Mouse (Mus musculus) gastrocnemius, adult 2 months (tissue): Measurements from ENCODE around the gene Farsb. TPM values are rescaled to one million over a fixed set of nuclear protein-coding genes. Genes with fewer than 3 reads are reported as not detected.

Experiments used
- DNase-seq: peaks from one replicate; pipeline ENCODE4 v3.0.0; 2022
- H3K27ac ChIP-seq: fragments of 200-600 bp; 2 replicates; pipeline ENCODE4 v1.8.1; 2022; ENCODE audit warnings: mild to moderate bottlenecking
- H3K4me3 ChIP-seq: fragments of 200-600 bp; 2 replicates; pipeline ENCODE4 v1.8.1; 2022; ENCODE audit warnings: mild to moderate bottlenecking, moderate library complexity
- CTCF ChIP-seq: fragments of 200-600 bp; IDR thresholded peaks from 2 replicates; pipeline ENCODE4 v1.8.1; 2022; ENCODE audit warnings: antibody characterized with exemption, mild to moderate bottlenecking, moderate library complexity
- intact Hi-C: fragments of 180-260 bp; cut with DNase I; formaldehyde crosslinking; loops from one replicate; pipeline ENCODE4 v1.15.1; 2025
- long read RNA-seq, 2 experiments: library from polyadenylated mRNA; stranded (forward); transcript quantifications; one replicate each; pipeline ENCODE4 v2.0.0; 2021
- total RNA-seq, 2 experiments: library from RNA; stranded (reverse); gene quantifications; 2 replicates each; pipeline ENCODE4 v1.2.3; 2021

The Farsb gene
- total RNA-seq = 10 to 100 TPM; 58.4 to 62.8 TPM
- long read RNA-seq, experiment 1, transcript Farsb-201 (17 exons, 1,951 nt) = major isoform, 41 of 76 reads
- long read RNA-seq, experiment 1, partial matches to known transcripts = 1 of 76 reads
- long read RNA-seq, experiment 1, other reads (novel, unspliced or antisense) = 31 of 76 reads
- long read RNA-seq, experiment 2, transcript Farsb-201 (17 exons, 1,951 nt) = major isoform, 47 of 74 reads
- long read RNA-seq, experiment 2, partial matches to known transcripts = 4 of 74 reads
- long read RNA-seq, experiment 2, other reads (novel, unspliced or antisense) = 22 of 74 reads

- no peak for TF ChIP-seq CTCF
- intact Hi-C loops = no loop called here
- Histone ChIP-seq H3K27ac (peak within 1 kb of the TSS; percentile 94), H3K4me3 (peak within 1 kb of the TSS; percentile 99)
- DNase-seq = peak; percentile 96
Observed at GRCm38 (mm10) chr1:78488752-78489492, at the start of gene Farsb. TSS of gene Farsb (minus strand) at chr1:78488897.

- H3K27ac ChIP-seq = no peak overlapping the region; the same call in 1 of the 2 replicates
- no peak overlapping the region for H3K4me3 ChIP-seq
- intact Hi-C loops = loop anchor here (5.0 kb wide), 1 partner anchor 149 kb away; no protein-coding TSS in a partner anchor
- no peak for TF ChIP-seq CTCF
- no peak for DNase-seq
Observed at GRCm38 (mm10) chr1:78538396-78538795, 49.7 kb upstream of the Farsb start.

GRCm38 (mm10) chr1:78537494-78538010 is 48.9 kb upstream of the Farsb start:
- no peak for TF ChIP-seq CTCF
- peak; percentile 79 for DNase-seq
- intact Hi-C loops = loop anchor here (1.0 to 5.0 kb wide), 2 partner anchors 120 to 150 kb away; partner anchors contain the start of gene Acsl3
- Histone ChIP-seq H3K27ac (peak overlapping the region; percentile 77), H3K4me3 (peak overlapping the region; percentile 77)

GRCm38 (mm10) chr1:78536310-78537164 is 47.8 kb upstream of the Farsb start:
- peak; percentile 85 for DNase-seq
- intact Hi-C loops = loop anchor here (1.0 to 5.0 kb wide), 2 partner anchors 121 to 151 kb away; partner anchors contain the start of gene Acsl3
- Histone ChIP-seq H3K27ac (peak overlapping the region; percentile 77), H3K4me3 (peak overlapping the region; percentile 77)
- TF ChIP-seq CTCF = peak; percentile 82

- H3K27ac ChIP-seq = no peak overlapping the region
- intact Hi-C loops = loop anchor here (5.0 kb wide), 1 partner anchor 153 kb away; no protein-coding TSS in a partner anchor
- no peak overlapping the region for H3K4me3 ChIP-seq
- no peak for TF ChIP-seq CTCF
- DNase-seq = no peak
Observed at GRCm38 (mm10) chr1:78534428-78535150, 45.9 kb upstream of the Farsb start.

GRCm38 (mm10) chr1:78532184-78532800 is 43.6 kb upstream of the Farsb start:
- intact Hi-C loops = no loop called here

GRCm38 (mm10) chr1:78530500-78531215 is 42.0 kb upstream of the Farsb start:
- intact Hi-C loops = no loop called here
- peak; percentile 15; the same call in 1 of the 2 replicates for TF ChIP-seq CTCF
- no peak for DNase-seq
- H3K4me3 ChIP-seq = no peak overlapping the region
- H3K27ac ChIP-seq = no peak overlapping the region

More at GRCm38 (mm10) chr1:78532184-78532800, 43.6 kb upstream of the Farsb start:
- Histone ChIP-seq H3K4me3 (peak overlapping the region; percentile 55), H3K27ac (peak overlapping the region; percentile 69)
- peak; percentile 68 for DNase-seq
- TF ChIP-seq CTCF = no peak

GRCm38 (mm10) chr1:78529011-78529410 is 40.3 kb upstream of the Farsb start:
- no peak for DNase-seq
- intact Hi-C loops = no loop called here
- TF ChIP-seq CTCF = no peak

GRCm38 (mm10) chr1:78528356-78528755 is 39.7 kb upstream of the Farsb start:
- no peak for TF ChIP-seq CTCF
- Histone ChIP-seq H3K27ac (no peak overlapping the region), H3K4me3 (no peak overlapping the region)
- DNase-seq = no peak
- intact Hi-C loops = no loop called here

More at GRCm38 (mm10) chr1:78529011-78529410, 40.3 kb upstream of the Farsb start:
- no peak overlapping the region for H3K4me3 ChIP-seq
- no peak overlapping the region for H3K27ac ChIP-seq

- TF ChIP-seq CTCF = no peak; the same call in none of the 2 replicates
- intact Hi-C loops = no loop called here
- Histone ChIP-seq H3K27ac (no peak overlapping the region), H3K4me3 (peak overlapping the region; percentile 55)
- DNase-seq = peak; percentile 71
Observed at GRCm38 (mm10) chr1:78525189-78525886, 36.6 kb upstream of the Farsb start.
